Mouse (Mus musculus): ENCODE results near the gene Il17rb. TPM values are rescaled to one million over a fixed set of nuclear protein-coding genes. Genes with fewer than 3 reads are reported as not detected.

Gene Il17rb
- polyA plus RNA-seq, 1 experiment from 2014 or later: 1.4 TPM

Small RNA genes lying within 50 kb of the gene (microRNA-seq; reads per million reads assigned to microRNA genes)
- gene Mir6947: not detected

Other genes with a start within 250 kb of the Il17rb start
- gene Selenok, start 40.6 kb downstream of the Il17rb start, polyA plus RNA-seq (2015; fragmentation: Nextera tagmentation; extraction: Ambion mirVana): 440 and 455 TPM in 2 replicates
- gene Actr8, start 30.6 kb downstream of the Il17rb start, polyA plus RNA-seq (2015; fragmentation: Nextera tagmentation; extraction: Ambion mirVana): 83.9 and 86.6 TPM in 2 replicates
- gene Chdh, start 127 bp upstream of the Il17rb start, polyA plus RNA-seq (2015; fragmentation: Nextera tagmentation; extraction: Ambion mirVana): 0.48 and 0.62 TPM in 2 replicates